Mouse (Mus musculus) cerebellum, adult 8-10 months (tissue): ENCODE results near the gene Hspa12b.

Experiments
- DNase-seq: peaks from one replicate; pipeline ENCODE4 v3.0.0; 2022

The Hspa12b gene

GRCm38 (mm10) chr2:131186771-131187601 lies 59.9 kb downstream of the Hspa12b start, which contains the start of the genes Cdc25b and Spef1:
Gene Cdc25b (plus strand): TSS chr2:131186949.
Gene Spef1 (minus strand): TSS chr2:131187282.
- DNase-seq: peak; percentile 78

GRCm38 (mm10) chr2:131187602-131187922 lies 60.5 kb downstream of the Hspa12b start:
- no peak for DNase-seq

DNA sequence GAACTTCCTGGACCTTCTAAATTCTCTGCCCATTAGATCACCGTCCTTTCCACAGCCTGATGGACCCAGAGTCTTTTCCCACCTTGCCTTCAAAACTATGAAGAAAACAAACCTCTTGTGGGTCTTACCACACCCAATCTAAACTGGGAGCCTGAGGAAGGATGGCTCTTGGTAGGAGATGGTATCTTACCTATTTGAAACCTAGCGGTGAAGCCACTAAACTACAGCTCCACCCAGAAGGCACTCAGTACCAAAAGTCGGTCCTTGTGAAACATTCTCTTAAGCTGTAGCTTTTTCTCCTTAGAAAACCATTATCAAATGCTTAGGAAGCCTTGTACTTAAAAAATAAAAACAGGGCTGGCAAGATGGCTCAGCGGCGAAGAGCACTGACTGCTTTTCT lies 61.2 kb downstream of the Hspa12b start:
- DNase-seq: no peak

GRCm38 (mm10) chr2:131189521-131190309 lies 62.6 kb downstream of the Hspa12b start:
- no peak for DNase-seq

- DNase-seq: no peak
Measured at GRCm38 (mm10) chr2:131190344-131191004, 63.4 kb downstream of the Hspa12b start.

DNA sequence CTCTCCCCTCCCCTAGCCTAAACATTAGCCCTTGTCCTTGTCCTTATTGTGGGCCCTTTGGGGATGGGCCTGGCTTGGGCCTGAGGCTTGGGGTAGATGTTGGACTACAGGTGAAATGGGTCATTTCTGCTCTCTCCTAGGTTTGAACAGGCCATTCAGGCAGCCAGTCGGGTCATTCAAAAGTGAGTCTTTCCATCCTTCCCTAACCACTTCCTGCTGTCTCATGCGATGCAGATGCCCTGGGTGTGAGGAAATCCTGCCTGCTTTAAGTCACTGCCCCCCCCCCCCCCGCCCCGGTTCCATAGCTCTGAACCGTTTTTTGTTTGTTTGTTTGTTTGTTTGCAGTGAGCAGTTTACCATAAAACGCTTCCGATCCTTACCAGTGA lies 63.9 kb downstream of the Hspa12b start:
- DNase-seq: no peak
